Mouse (Mus musculus) kidney, adult 2 months (tissue): ENCODE results near the gene Zfp830.

Source experiments
- CTCF ChIP-seq: fragments of 200-500 bp; conservative IDR thresholded peaks from 2 replicates; pipeline ENCODE4 v1.5.1; 2011; ENCODE audit warnings: low read depth, mild to moderate bottlenecking, control low read depth, low read length, moderate library complexity, mixed read lengths; ENCODE audit not compliant: insufficient read depth, insufficient read length
- POLR2A ChIP-seq: fragments of 200-500 bp; IDR thresholded peaks from one replicate; pipeline ENCODE4 v1.6.1; 2011; ENCODE audit warnings: low read depth, low read length, control low read depth

GRCm38 (mm10) chr11:82783453-82783852, 19.3 kb downstream of the Zfp830 start:
- TF ChIP-seq CTCF: no peak
- TF ChIP-seq POLR2A: no peak
